Mouse (Mus musculus): ENCODE results near the gene Tmbim6.

The Tmbim6 gene

GRCm38 (mm10) chr15:99392486-99393385 is at the start of gene Tmbim6:
Gene Tmbim6, plus strand, starts transcription at chr15:99392882.
- peak; percentile 99 for DNase-seq

GRCm38 (mm10) chr15:99343414-99344147 is 49.1 kb upstream of the Tmbim6 start:
- peak; percentile 31 to 42 for DNase-seq

- DNase-seq, result no peak
These were observed 48.4 kb upstream of the Tmbim6 start for GRCm38 (mm10) chr15:99344148-99344870.

DNA sequence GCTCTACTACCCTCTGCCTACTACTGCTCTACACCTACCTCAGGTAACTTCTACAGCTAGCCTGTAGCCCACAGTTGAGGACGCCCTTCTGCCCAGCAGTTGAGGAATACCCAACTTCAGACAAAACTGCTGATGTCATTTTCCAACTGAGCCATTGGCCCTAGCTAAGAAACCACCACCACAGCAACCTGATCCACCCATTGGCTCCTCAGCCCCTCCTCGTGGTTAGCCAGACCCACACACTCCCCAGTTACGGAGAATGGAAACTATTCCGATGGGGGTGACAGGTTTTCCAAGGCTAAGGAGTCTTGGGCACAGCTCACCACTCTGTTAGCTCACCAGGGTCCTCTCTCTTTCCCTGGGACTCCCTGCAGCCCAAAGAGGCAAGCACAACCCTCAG is 47.7 kb upstream of the Tmbim6 start:
- DNase-seq, result no peak

GRCm38 (mm10) chr15:99351610-99352009 is 41.1 kb upstream of the Tmbim6 start:
- DNase-seq, result no peak

- DNase-seq, result no peak
These were observed 40.4 kb upstream of the Tmbim6 start for GRCm38 (mm10) chr15:99352306-99352705.

DNA sequence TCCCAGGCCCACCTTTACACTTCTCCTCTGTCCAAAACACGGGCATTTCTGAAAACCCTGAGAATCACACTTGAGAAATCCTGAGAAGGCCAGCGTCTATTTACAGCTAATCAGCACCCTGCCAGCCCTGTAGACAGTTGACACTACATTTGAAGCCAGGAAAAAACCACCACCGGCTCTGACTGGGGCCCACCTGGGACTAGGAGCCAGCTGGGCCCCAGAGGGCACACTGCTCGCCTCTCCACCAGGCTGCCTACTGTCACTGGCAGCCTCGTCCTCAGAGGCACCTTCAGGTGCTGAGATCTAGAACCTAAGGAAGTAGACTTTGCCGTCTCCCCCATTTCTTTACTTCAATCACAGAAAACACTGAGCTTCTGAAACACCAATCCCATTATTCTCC is 37.0 kb upstream of the Tmbim6 start:
- no peak for DNase-seq

GRCm38 (mm10) chr15:99356462-99356861 is 36.2 kb upstream of the Tmbim6 start:
- DNase-seq, result no peak

DNA sequence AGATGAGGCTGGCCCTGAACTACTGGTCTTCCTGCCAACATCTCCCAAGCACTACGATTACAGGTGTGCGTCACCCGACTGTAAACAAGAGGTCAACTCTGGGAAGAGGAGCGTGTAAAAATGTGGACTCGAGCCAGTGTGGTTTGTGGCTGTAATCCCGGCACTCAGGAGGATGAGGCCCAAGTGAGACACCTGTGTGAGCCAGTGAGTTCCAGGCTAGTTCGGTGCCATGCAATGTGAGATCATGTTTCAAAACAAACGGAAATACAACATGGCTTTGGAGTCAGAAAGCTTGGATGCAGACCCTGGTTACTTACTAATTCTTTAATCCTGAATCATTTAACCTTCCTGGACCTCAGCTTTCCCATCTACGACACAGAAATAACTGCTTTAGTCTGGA is 33.7 kb upstream of the Tmbim6 start:
- DNase-seq, result no peak

- no peak for DNase-seq
These were observed 28.6 kb upstream of the Tmbim6 start for GRCm38 (mm10) chr15:99364022-99364530.

- no peak for DNase-seq
These were observed 27.8 kb upstream of the Tmbim6 start for GRCm38 (mm10) chr15:99364921-99365320.

GRCm38 (mm10) chr15:99368583-99369266 is 24.0 kb upstream of the Tmbim6 start:
- no peak for DNase-seq

- peak; percentile 40 to 46 for DNase-seq
These were observed 23.1 kb upstream of the Tmbim6 start for GRCm38 (mm10) chr15:99369391-99370171.

- DNase-seq, result peak; percentile 99 to 100
These were observed 22.4 kb upstream of the Tmbim6 start, which contains the start of gene Fmnl3 for GRCm38 (mm10) chr15:99370259-99370691. Gene Fmnl3, minus strand, starts transcription at chr15:99370482.

DNA sequence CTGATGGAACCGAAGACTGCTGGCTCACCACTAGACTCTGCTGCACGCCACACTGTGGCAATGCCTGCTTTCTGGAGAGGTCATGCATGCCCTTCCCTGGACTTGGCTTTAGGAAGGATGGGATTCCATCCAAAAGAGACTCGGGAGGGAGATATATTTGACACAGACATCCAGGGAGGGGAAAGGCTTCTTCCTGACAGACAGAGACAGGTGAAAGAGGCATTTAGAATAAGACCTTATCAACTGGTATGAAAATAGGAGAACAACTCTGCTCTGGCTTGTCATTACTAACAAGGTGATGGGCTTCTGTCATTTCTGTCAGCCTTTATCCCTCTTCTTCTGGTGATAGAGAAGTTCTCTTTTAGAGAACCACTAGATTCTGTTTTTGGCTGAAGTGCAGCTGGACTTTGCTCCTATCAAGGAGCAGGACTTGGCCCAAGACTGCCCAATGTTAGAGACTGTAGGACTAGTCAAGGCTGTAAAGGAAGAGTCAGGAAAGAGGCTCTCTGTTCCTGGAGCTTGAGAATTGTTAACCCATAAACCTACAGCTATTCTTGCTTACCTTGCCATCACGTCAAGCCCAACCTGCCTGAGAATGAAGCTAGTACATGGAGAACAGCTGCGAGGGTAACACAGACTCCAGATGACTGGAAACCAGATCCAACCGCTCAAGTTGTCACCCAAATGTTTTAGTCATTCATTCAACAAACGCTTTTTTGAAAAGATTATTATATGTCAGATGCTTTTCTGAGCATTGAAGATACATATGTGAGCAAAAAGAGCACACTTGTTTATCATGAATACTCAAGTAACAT is 20.9 kb upstream of the Tmbim6 start:
- no peak for DNase-seq

- no peak for DNase-seq
These were observed 19.9 kb upstream of the Tmbim6 start for GRCm38 (mm10) chr15:99372761-99373160.

GRCm38 (mm10) chr15:99375036-99375435 is 17.6 kb upstream of the Tmbim6 start:
- no peak for DNase-seq

- DNase-seq, result no peak
These were observed 17.1 kb upstream of the Tmbim6 start for GRCm38 (mm10) chr15:99375581-99375980.

GRCm38 (mm10) chr15:99376240-99376639 is 16.4 kb upstream of the Tmbim6 start:
- no peak for DNase-seq

DNA sequence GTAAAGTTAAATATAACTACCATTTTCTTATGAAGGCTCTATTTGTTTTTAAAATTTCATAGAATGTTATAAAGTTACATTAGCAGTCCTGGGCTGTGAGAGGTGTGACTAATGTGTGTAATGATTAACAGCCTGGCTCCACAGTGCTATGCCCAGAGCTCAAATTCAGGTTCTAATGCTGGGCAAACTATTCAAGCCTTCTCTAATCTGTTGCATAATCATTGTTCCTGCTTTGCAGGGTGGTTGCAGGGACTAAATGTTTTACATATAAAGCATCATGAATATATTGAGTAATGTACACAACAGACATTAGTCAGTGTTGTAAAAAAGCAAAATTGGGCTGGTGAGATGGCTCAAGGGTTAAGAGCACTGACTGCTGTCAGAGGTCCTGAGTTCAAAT is 9.8 kb upstream of the Tmbim6 start:
- no peak for DNase-seq

DNA sequence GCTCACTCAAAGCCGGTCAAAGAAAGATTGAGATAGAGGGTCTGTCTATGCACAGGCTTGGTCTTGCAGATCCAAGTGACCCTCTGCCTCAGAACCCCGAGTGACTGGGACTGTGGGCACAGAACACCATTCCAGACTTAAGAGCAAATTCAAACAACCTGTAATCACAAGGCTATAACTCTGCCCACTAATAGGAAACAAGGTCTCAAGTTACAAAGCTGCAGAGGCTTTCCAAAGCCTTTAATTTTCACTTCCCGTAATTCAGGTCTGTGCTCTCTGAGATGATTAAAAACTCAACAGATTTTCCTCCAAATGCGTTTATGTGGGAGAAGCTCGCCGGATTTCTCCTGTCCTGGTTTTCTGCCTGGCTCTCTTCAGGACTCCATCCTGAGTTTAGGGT is 8.6 kb upstream of the Tmbim6 start:
- DNase-seq, result no peak

All from cerebellum, postnatal 14 days (tissue).